Mouse (Mus musculus): ENCODE measurements around the gene Tbcc.
"Not testable (repeated sequence)": the region's sequence is repeated elsewhere in the genome, so short reads cannot be mapped to it uniquely, and the experiment has no call there.

Gene Tbcc

GRCm38 (mm10) chr17:46890116-46890815 is at the start of gene Tbcc:
Gene Tbcc, plus strand, starts transcription at chr17:46890684.
- peak; percentile 94 for DNase-seq (ENCODE audit: low read depth)

GRCm38 (mm10) chr17:46843022-46843421 is 47.5 kb upstream of the Tbcc start:
- DNase-seq (ENCODE audit: low read depth): no peak

GRCm38 (mm10) chr17:46843716-46844115 is 46.8 kb upstream of the Tbcc start:
- no peak for DNase-seq (ENCODE audit: low read depth)

- DNase-seq (ENCODE audit: low read depth): no peak
Measured at GRCm38 (mm10) chr17:46844811-46845210, 45.7 kb upstream of the Tbcc start.

- DNase-seq (ENCODE audit: low read depth): no peak
Measured at GRCm38 (mm10) chr17:46845262-46845661, 45.2 kb upstream of the Tbcc start.

GRCm38 (mm10) chr17:46846573-46846972 is 43.9 kb upstream of the Tbcc start:
- DNase-seq (ENCODE audit: low read depth): not testable (repeated sequence)

GRCm38 (mm10) chr17:46847206-46847605 is 43.3 kb upstream of the Tbcc start:
- no peak for DNase-seq (ENCODE audit: low read depth)

- no peak for DNase-seq (ENCODE audit: low read depth)
Measured at GRCm38 (mm10) chr17:46852725-46853124, 37.8 kb upstream of the Tbcc start.

- DNase-seq (ENCODE audit: low read depth): no peak
Measured at GRCm38 (mm10) chr17:46853281-46853680, 37.2 kb upstream of the Tbcc start.

- no peak for DNase-seq (ENCODE audit: low read depth)
Measured at GRCm38 (mm10) chr17:46854096-46854495, 36.4 kb upstream of the Tbcc start.

GRCm38 (mm10) chr17:46854640-46855110 is 35.8 kb upstream of the Tbcc start:
- DNase-seq (ENCODE audit: low read depth): no peak

GRCm38 (mm10) chr17:46855328-46856106 is 35.0 kb upstream of the Tbcc start:
- DNase-seq (ENCODE audit: low read depth): no peak

GRCm38 (mm10) chr17:46856107-46856388 is 34.4 kb upstream of the Tbcc start:
- DNase-seq (ENCODE audit: low read depth): no peak

- no peak for DNase-seq (ENCODE audit: low read depth)
Measured at GRCm38 (mm10) chr17:46856471-46857360, 33.8 kb upstream of the Tbcc start.

GRCm38 (mm10) chr17:46857361-46857902 is 33.1 kb upstream of the Tbcc start:
- no peak for DNase-seq (ENCODE audit: low read depth)

- no peak for DNase-seq (ENCODE audit: low read depth)
Measured at GRCm38 (mm10) chr17:46857903-46858748, 32.4 kb upstream of the Tbcc start, which contains the start of gene Bicral. Gene Bicral, minus strand, starts transcription at chr17:46858482.

GRCm38 (mm10) chr17:46858749-46859444 is 31.6 kb upstream of the Tbcc start:
- DNase-seq (ENCODE audit: low read depth): no peak

- no peak for DNase-seq (ENCODE audit: low read depth)
Measured at GRCm38 (mm10) chr17:46860120-46860519, 30.4 kb upstream of the Tbcc start.

GRCm38 (mm10) chr17:46864566-46865195 is 25.8 kb upstream of the Tbcc start:
- no peak for DNase-seq (ENCODE audit: low read depth)

- DNase-seq (ENCODE audit: low read depth): no peak
Measured at GRCm38 (mm10) chr17:46866836-46867235, 23.6 kb upstream of the Tbcc start.

Measured in c-Kit-positive CD71-positive TER-119-negative erythroid progenitor cells, embryonic 14.5 days (primary cell).